Mouse (Mus musculus): ENCODE results near the gene Gm11757. TPM values are rescaled to one million over a fixed set of nuclear protein-coding genes. Genes with fewer than 3 reads are reported as not detected.
"Not testable (repeated sequence)": the region's sequence is repeated elsewhere in the genome, so short reads cannot be mapped to it uniquely, and the experiment has no call there.

Gene Gm11757
- not detected in 2 replicates for polyA plus RNA-seq (2015; fragmentation: Nextera tagmentation; extraction: Ambion mirVana)

DNA sequence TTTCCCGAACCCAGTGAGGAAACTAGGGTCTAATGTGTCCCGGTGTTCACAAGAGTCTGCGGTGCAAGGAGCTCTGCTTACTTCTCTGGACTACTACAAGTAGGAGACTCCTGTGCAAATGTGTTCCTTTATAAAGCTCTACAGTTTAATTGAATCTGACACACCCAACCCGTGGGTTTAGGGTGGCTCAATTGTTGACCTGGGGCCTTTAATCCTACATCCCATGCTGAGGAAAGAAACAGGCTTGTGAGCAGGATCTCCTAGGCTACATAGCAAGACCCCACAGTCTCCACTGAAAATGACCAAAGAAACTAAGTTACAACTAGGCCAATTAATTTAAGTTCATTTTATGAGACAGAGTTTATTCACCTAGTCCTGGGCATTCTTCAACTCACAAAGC, at the start of gene Gm11757:
Gene Gm11757 (minus strand): TSS at position 101 of the 400 bp plus-strand sequence.
- not testable (repeated sequence) for H3K9me3 ChIP-seq (replicated peaks; ENCODE audit: control insufficient read depth, low read length); H3K27ac ChIP-seq (ENCODE audit: low read length); ATAC-seq (replicated peaks; ENCODE audit: extremely low read depth, insufficient read depth, low FRiP score); H3K4me3 ChIP-seq (ENCODE audit: low read length); H3K4me2 ChIP-seq (ENCODE audit: low read depth, low read length); H3K4me1 ChIP-seq (ENCODE audit: control insufficient read depth, insufficient read depth, low read length); H3K27me3 ChIP-seq (ENCODE audit: control insufficient read depth, insufficient read depth, low read length); H3K36me3 ChIP-seq (ENCODE audit: control insufficient read depth, insufficient read depth); H3K9ac ChIP-seq (ENCODE audit: low read length)
- WGBS, result no CpG with 5 or more reads among the region's 4 CpGs

GRCm38 (mm10) chr4:73920660-73921059, 29.7 kb upstream of the Gm11757 start, which contains the start of gene Gm11756:
TSS of gene Gm11756 (minus strand) at chr4:73920760.
- H3K4me1 ChIP-seq (ENCODE audit: control insufficient read depth, insufficient read depth, low read length); H3K4me2 ChIP-seq (ENCODE audit: low read depth, low read length); H3K27ac ChIP-seq (ENCODE audit: low read length); ATAC-seq (replicated peaks; ENCODE audit: extremely low read depth, insufficient read depth, low FRiP score); H3K36me3 ChIP-seq (ENCODE audit: control insufficient read depth, insufficient read depth); H3K9me3 ChIP-seq (replicated peaks; ENCODE audit: control insufficient read depth, low read length); H3K4me3 ChIP-seq (ENCODE audit: low read length); H3K9ac ChIP-seq (ENCODE audit: low read length); H3K27me3 ChIP-seq (ENCODE audit: control insufficient read depth, insufficient read depth, low read length): not testable (repeated sequence)
- 75% methylated on average over 6 of the region's 6 CpGs for WGBS

DNA sequence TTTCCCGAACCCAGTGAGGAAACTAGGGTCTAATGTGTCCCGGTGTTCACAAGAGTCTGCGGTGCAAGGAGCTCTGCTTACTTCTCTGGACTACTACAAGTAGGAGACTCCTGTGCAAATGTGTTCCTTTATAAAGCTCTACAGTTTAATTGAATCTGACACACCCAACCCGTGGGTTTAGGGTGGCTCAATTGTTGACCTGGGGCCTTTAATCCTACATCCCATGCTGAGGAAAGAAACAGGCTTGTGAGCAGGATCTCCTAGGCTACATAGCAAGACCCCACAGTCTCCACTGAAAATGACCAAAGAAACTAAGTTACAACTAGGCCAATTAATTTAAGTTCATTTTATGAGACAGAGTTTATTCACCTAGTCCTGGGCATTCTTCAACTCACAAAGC, 14.9 kb upstream of the Gm11757 start, which contains the start of gene Gm13871:
Gene Gm13871 (minus strand): TSS at position 101 of the 400 bp plus-strand sequence.
- not testable (repeated sequence) for H3K9ac ChIP-seq (ENCODE audit: low read length); H3K9me3 ChIP-seq (replicated peaks; ENCODE audit: control insufficient read depth, low read length); H3K4me1 ChIP-seq (ENCODE audit: control insufficient read depth, insufficient read depth, low read length); H3K27me3 ChIP-seq (ENCODE audit: control insufficient read depth, insufficient read depth, low read length); H3K4me2 ChIP-seq (ENCODE audit: low read depth, low read length); ATAC-seq (replicated peaks; ENCODE audit: extremely low read depth, insufficient read depth, low FRiP score); H3K4me3 ChIP-seq (ENCODE audit: low read length); H3K27ac ChIP-seq (ENCODE audit: low read length); H3K36me3 ChIP-seq (ENCODE audit: control insufficient read depth, insufficient read depth)
- no CpG with 5 or more reads among the region's 4 CpGs for WGBS

GRCm38 (mm10) chr4:73876166-73876565, 14.7 kb downstream of the Gm11757 start, which contains the start of gene Gm11758:
TSS of gene Gm11758 (minus strand) at chr4:73876266.
- WGBS, result no CpG with 5 or more reads among the region's 4 CpGs
- not testable (repeated sequence) for H3K27ac ChIP-seq (ENCODE audit: low read length); H3K4me3 ChIP-seq (ENCODE audit: low read length); H3K36me3 ChIP-seq (ENCODE audit: control insufficient read depth, insufficient read depth); H3K9ac ChIP-seq (ENCODE audit: low read length); H3K4me2 ChIP-seq (ENCODE audit: low read depth, low read length); H3K27me3 ChIP-seq (ENCODE audit: control insufficient read depth, insufficient read depth, low read length); ATAC-seq (replicated peaks; ENCODE audit: extremely low read depth, insufficient read depth, low FRiP score); H3K4me1 ChIP-seq (ENCODE audit: control insufficient read depth, insufficient read depth, low read length); H3K9me3 ChIP-seq (replicated peaks; ENCODE audit: control insufficient read depth, low read length)

Other genes starting within 250 kb of the Gm11757 start
- gene Gm11239, start 222.8 kb downstream of the Gm11757 start, polyA plus RNA-seq (2015; fragmentation: Nextera tagmentation; extraction: Ambion mirVana), result not detected in 2 replicates
- not detected in 2 replicates for gene Gm428, start 207.6 kb downstream of the Gm11757 start, polyA plus RNA-seq (2015; fragmentation: Nextera tagmentation; extraction: Ambion mirVana)
- gene Rasef, start 100.1 kb downstream of the Gm11757 start, polyA plus RNA-seq (2015; fragmentation: Nextera tagmentation; extraction: Ambion mirVana), result 0.81 and 0.86 TPM in 2 replicates
- not detected in 2 replicates for gene Gm11758, start 14.8 kb downstream of the Gm11757 start, polyA plus RNA-seq (2015; fragmentation: Nextera tagmentation; extraction: Ambion mirVana)
- not detected in 2 replicates for gene Gm13871, start 14.8 kb upstream of the Gm11757 start, polyA plus RNA-seq (2015; fragmentation: Nextera tagmentation; extraction: Ambion mirVana)
- gene Gm11756, start 29.6 kb upstream of the Gm11757 start, polyA plus RNA-seq (2015; fragmentation: Nextera tagmentation; extraction: Ambion mirVana), result not detected in 2 replicates
- 1.7 and 2.4 TPM in 2 replicates for gene 2310002L09Rik, start 59.7 kb upstream of the Gm11757 start, polyA plus RNA-seq (2015; fragmentation: Nextera tagmentation; extraction: Ambion mirVana)
- gene Frmd3, start 122.3 kb upstream of the Gm11757 start, polyA plus RNA-seq (2015; fragmentation: Nextera tagmentation; extraction: Ambion mirVana), result 0.25 and 0.32 TPM in 2 replicates

All from heart, embryonic 16.5 days (tissue).